Mouse (Mus musculus): Measurements from ENCODE around the gene Abca4. TPM values are rescaled to one million over a fixed set of nuclear protein-coding genes. Genes with fewer than 3 reads are reported as not detected.
A peak's percentile ranks its signal among the peaks of the same experiment; 100 is the strongest.

The Abca4 gene
- polyA plus RNA-seq, 1 experiment from 2014 or later = 0.94 TPM

DNA sequence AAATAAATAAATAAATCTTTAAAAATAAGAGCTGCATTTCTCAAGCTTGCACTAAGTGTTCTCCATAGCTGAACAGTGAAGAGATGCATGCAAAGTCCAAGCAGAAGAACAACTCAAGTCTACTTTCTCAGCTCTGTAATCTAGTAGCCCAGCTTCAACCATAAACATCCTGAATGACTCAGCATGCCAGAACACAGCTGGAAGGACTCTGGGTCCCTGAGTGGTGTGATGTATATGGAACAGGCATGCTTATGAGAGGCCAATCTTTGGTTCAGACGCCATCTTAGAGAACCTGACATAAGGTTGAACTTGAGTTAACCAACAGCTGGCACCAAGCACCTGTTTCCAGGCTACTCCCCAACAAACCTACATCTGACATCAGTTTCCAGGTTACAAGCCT lies 142.7 kb downstream of the Abca4 start:
- Histone ChIP-seq H3K9me3 (no peaks in the 10 kb centered on the region), H3K4me1 (no peaks in the 10 kb centered on the region), H3K27me3 (no peaks in the 10 kb centered on the region), H3K36me3 (no peaks in the 10 kb centered on the region), H3K9ac (no peak overlapping the region), H3K4me3 (no peak overlapping the region), H3K4me2 (no peak overlapping the region), H3K27ac (no peak overlapping the region)
- 72% methylated on average over 1 of the region's 1 CpGs for WGBS
- no peak for ATAC-seq (ENCODE audit: insufficient number of reproducible peaks, insufficient read depth, low FRiP score, low TSS enrichment, low read depth)

DNA sequence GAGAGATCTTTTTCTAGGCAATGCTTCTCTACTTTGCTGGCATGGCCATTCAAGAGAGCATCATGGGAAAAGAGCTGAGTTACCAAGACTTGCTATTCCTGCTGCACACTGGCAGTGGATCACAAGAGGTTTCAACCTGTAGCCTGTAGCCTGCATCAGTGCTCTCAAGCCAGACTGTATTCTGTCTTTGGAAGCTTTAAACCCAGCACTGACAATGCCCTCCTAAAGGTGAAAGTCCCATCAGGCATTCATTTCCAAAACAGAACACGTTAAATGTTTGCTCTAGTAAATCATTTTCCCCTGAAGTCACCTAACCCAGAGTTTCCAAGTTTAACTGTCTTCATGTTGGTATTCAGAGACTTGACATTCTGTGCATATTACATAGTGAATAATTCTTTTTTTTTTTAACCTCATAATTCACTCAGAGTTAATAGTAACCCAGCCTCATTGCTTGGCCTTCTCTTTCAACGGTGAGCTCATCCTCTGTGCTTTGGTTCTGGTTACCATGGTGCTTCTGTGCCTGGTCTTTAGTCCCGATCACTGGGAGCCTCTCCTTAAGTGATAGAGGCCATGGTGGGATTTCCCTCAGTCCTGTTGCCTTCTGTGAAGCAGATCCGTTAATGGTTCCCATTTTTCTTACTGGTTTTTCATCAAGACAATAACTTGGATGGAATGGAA lies 152.5 kb downstream of the Abca4 start:
- no peak overlapping the region for H3K27ac ChIP-seq
- H3K9ac ChIP-seq = no peak overlapping the region
- H3K4me3 ChIP-seq = no peak overlapping the region
- H3K4me1 ChIP-seq = peaks cover 4% of the 10 kb centered on the region
- no peaks in the 10 kb centered on the region for H3K27me3 ChIP-seq
- no peak for ATAC-seq (ENCODE audit: insufficient number of reproducible peaks, insufficient read depth, low FRiP score, low TSS enrichment, low read depth)
- H3K4me2 ChIP-seq = no peak overlapping the region
- H3K36me3 ChIP-seq = no peaks in the 10 kb centered on the region
- no peaks in the 10 kb centered on the region for H3K9me3 ChIP-seq
- 83% methylated on average over 4 of the region's 4 CpGs for WGBS

DNA sequence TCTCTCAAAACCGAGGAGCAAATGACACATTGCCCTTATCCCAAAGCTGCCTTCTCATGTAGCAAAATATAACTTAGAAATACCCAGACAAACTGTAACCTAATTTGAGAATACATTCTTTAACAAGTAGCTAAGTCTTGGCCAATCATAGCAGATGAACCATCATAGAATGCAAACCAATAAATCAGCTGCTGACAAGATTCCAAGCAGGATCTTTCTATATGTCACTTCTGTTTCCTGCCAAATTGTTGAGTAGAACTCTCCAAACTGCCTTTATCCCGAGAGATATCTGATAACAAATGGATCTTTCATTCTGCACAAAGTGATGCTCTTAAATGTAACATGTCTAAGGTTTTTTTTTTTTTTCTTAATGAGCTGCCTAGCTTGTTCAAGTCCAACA lies 154.3 kb downstream of the Abca4 start:
- no peak overlapping the region for H3K4me3 ChIP-seq
- no peak overlapping the region for H3K27ac ChIP-seq
- ATAC-seq (ENCODE audit: insufficient number of reproducible peaks, insufficient read depth, low FRiP score, low TSS enrichment, low read depth) = no peak
- H3K36me3 ChIP-seq = no peaks in the 10 kb centered on the region
- no peaks in the 10 kb centered on the region for H3K27me3 ChIP-seq
- H3K9me3 ChIP-seq = no peaks in the 10 kb centered on the region
- no peak overlapping the region for H3K4me2 ChIP-seq
- H3K9ac ChIP-seq = no peak overlapping the region
- 82% methylated on average over 2 of the region's 2 CpGs for WGBS
- H3K4me1 ChIP-seq = peaks cover 16% of the 10 kb centered on the region

DNA sequence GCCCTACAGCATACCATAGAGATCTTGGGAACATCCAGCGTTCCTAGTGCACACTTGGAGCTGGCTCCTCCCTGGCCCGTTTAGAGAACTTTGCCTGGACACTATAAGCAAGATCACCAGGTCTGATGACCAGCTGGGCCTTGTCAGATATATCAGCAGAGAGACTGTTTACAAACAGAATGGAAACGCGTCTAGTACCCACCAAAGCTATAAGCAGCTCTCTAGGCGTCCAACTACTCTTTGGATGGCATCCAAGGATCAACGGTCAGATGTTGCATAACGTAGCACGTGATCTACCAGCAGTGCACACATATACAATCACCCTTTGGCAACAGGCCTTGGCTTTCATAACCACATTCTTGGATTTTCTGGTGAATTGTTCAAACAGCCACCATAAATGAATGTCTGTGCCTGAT lies 154.7 kb downstream of the Abca4 start:
- 0 out of 2 replicates have a peak, but pooled peaks have one; percentile 15 for ATAC-seq (ENCODE audit: insufficient number of reproducible peaks, insufficient read depth, low FRiP score, low TSS enrichment, low read depth)

DNA sequence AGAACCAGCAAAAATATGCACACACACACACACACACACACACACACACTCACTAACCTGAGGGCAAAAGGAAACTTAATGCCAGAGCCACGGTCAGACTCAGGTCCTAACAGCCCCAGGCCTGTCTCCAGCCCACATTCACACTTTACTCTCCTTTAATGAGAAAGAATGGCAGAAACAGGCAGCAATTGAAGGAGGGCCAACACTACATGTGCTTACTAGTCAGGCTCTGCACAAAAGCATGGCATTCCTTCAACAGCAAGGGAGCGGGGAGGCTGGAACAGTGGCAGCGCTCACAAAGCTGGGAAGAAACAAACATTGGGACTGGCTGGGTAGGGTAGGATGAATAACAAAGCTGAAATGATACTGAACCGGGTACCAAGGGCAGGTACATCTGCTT lies 155.4 kb downstream of the Abca4 start:
- Histone ChIP-seq H3K9ac (no peak overlapping the region), H3K36me3 (no peaks in the 10 kb centered on the region), H3K4me1 (peaks cover 16% of the 10 kb centered on the region), H3K4me2 (no peak overlapping the region), H3K27ac (no peak overlapping the region), H3K27me3 (no peaks in the 10 kb centered on the region), H3K9me3 (no peaks in the 10 kb centered on the region), H3K4me3 (no peak overlapping the region)
- no peak for ATAC-seq (ENCODE audit: insufficient number of reproducible peaks, insufficient read depth, low FRiP score, low TSS enrichment, low read depth)
- 62% methylated on average over 4 of the region's 4 CpGs for WGBS

More for the DNA sequence above, 154.7 kb downstream of the Abca4 start:
- Histone ChIP-seq H3K4me3 (no peak overlapping the region), H3K9me3 (no peaks in the 10 kb centered on the region), H3K27me3 (no peaks in the 10 kb centered on the region), H3K4me1 (peaks cover 16% of the 10 kb centered on the region), H3K9ac (no peak overlapping the region), H3K4me2 (no peak overlapping the region), H3K27ac (no peak overlapping the region), H3K36me3 (no peaks in the 10 kb centered on the region)
- 78% methylated on average over 8 of the region's 8 CpGs for WGBS

DNA sequence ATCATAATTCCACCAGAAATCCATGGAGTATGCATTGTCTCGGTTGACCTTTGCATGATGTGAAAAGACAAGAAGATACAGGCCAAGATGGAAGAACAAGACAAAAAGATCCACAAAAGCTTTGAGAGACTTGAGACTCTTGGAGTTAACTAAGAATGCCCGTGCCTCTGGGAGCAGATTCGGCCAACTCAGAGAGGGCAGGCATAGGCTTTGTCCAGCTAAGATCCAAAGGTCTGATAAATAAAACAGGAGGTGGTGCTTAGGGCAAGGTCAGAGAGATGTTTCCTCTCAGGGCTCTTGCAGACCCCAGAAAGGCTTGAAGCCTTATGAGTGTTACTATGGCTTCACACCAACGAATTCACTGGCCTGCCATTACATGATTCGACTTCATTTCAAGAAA lies 155.8 kb downstream of the Abca4 start:
- Histone ChIP-seq H3K36me3 (no peaks in the 10 kb centered on the region), H3K27ac (no peak overlapping the region), H3K4me1 (peaks cover 16% of the 10 kb centered on the region), H3K4me2 (no peak overlapping the region), H3K9me3 (no peaks in the 10 kb centered on the region), H3K4me3 (no peak overlapping the region), H3K9ac (no peak overlapping the region), H3K27me3 (no peaks in the 10 kb centered on the region)
- 84% methylated on average over 5 of the region's 5 CpGs for WGBS
- ATAC-seq (ENCODE audit: insufficient number of reproducible peaks, insufficient read depth, low FRiP score, low TSS enrichment, low read depth) = no peak

DNA sequence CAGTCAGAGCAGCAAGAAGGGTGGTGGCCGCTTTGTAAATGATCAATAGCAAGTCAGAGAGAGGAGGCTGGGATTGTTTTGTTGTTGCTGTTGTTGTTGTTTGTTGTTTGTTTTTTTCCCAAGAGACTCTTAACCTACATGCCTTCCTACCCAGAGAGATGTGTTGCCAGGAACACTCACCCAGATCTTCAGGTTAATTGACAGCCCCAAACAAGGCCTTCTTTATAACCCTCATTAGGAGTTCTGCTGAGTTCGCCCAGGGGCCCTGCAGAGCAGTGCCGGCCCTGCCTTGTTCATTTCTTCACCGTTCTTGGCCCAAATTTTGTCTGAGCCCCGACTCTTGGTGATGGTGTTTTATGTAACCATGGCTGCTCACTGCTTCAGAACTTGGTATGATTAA lies 156.2 kb downstream of the Abca4 start:
- H3K9ac ChIP-seq = no peak overlapping the region
- H3K4me3 ChIP-seq = no peak overlapping the region
- no peak overlapping the region for H3K4me2 ChIP-seq
- no peaks in the 10 kb centered on the region for H3K9me3 ChIP-seq
- no peak for ATAC-seq (ENCODE audit: insufficient number of reproducible peaks, insufficient read depth, low FRiP score, low TSS enrichment, low read depth)
- H3K4me1 ChIP-seq = peaks cover 16% of the 10 kb centered on the region
- no peak overlapping the region for H3K27ac ChIP-seq
- no peaks in the 10 kb centered on the region for H3K27me3 ChIP-seq
- no peaks in the 10 kb centered on the region for H3K36me3 ChIP-seq
- 47% methylated on average over 5 of the region's 5 CpGs for WGBS

DNA sequence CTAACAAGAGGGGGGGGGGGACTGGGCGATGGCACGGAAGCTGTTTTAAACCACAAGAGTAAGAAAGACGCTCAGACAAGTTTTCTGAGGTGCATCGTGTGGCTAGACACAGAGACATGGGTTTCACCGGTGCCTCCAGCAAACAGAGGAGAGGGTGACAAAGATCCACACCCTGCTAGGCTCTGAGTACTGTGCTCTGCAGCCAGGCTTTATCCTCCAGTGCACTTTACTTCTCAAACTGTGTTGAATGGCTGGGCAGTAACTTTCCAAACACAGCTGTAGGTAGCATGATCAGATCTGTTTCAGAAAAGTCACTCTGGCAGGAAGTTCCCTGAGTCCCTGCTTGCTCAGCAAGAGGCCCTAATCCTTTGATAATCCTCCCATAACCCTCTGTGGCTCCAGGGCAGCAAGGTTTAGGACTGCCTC lies 158.1 kb downstream of the Abca4 start:
- peak overlapping the region; percentile 39; the same call in 1 of the 2 replicates for H3K27ac ChIP-seq
- no peaks in the 10 kb centered on the region for H3K9me3 ChIP-seq

DNA sequence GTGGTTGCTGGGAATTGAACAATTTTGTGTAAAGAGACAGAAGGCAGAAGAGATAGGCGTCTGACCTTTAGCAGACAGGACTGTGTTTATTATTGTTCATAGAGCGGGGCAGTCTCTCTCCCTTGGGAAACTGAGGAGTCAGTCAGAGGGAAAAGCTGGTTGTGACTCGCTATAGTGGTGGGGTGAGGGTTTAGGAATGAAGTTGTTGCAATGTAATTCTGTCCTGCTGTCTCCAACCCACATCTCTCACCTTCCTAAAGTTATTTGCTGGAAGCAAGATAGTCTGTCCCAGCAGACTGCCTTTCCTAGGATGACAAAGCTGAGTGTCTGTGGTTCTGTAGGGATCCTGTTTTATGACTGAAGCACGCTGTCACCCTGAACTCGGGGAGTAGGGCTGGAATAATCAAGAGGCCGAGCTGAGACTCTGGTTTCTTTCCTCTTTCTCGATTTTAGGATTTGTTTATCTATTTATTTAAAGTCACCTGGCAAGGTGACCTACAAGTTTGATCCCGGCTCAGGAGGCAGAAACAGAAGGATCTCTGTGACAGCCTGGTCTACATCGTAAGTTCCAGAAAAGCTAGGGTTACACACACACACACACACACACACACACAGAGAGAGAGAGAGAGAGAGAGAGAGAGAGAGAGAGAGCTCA lies 159.6 kb downstream of the Abca4 start:
- Histone ChIP-seq H3K9me3 (no peaks in the 10 kb centered on the region), H3K27ac (no peak overlapping the region), H3K9ac (no peak overlapping the region), H3K4me2 (no peak overlapping the region), H3K4me1 (peaks cover 16% of the 10 kb centered on the region), H3K27me3 (no peaks in the 10 kb centered on the region), H3K36me3 (no peaks in the 10 kb centered on the region), H3K4me3 (no peak overlapping the region)
- 74% methylated on average over 9 of the region's 9 CpGs for WGBS
- no peak for ATAC-seq (ENCODE audit: insufficient number of reproducible peaks, insufficient read depth, low FRiP score, low TSS enrichment, low read depth)

More for the DNA sequence above, 158.1 kb downstream of the Abca4 start:
- WGBS = 12% methylated on average over 5 of the region's 5 CpGs
- no peaks in the 10 kb centered on the region for H3K27me3 ChIP-seq
- H3K4me3 ChIP-seq = no peak overlapping the region
- no peaks in the 10 kb centered on the region for H3K36me3 ChIP-seq
- peaks cover 16% of the 10 kb centered on the region for H3K4me1 ChIP-seq
- ATAC-seq (ENCODE audit: insufficient number of reproducible peaks, insufficient read depth, low FRiP score, low TSS enrichment, low read depth) = no peak
- H3K9ac ChIP-seq = peak overlapping the region; percentile 46; the same call in 1 of the 2 replicates
- no peak overlapping the region for H3K4me2 ChIP-seq

DNA sequence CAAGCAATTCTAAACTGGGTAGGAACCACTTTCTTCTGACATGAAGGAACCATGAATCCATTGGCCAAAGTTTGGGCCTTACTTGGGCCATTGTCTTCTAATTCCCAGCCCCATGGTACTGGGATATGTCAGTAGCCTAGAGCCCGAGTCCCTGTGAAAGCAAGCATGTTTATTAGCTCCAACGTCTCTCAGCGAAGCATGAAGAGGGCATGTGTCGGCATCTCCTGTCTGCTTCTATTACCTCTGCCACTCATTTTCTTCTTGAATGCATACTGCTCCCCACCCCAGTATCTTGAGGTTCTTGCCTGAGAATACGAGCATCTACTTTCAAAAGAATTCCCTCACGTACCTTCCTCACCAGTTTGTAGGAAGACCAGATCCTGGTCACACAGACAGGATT lies 161.5 kb downstream of the Abca4 start:
- no peak overlapping the region for H3K27ac ChIP-seq
- no peak for ATAC-seq (ENCODE audit: insufficient number of reproducible peaks, insufficient read depth, low FRiP score, low TSS enrichment, low read depth)
- no peaks in the 10 kb centered on the region for H3K9me3 ChIP-seq
- H3K4me1 ChIP-seq = peaks cover 12% of the 10 kb centered on the region
- no peak overlapping the region for H3K9ac ChIP-seq
- WGBS = 84% methylated on average over 6 of the region's 6 CpGs
- no peak overlapping the region for H3K4me3 ChIP-seq
- H3K4me2 ChIP-seq = no peak overlapping the region
- no peaks in the 10 kb centered on the region for H3K36me3 ChIP-seq
- no peaks in the 10 kb centered on the region for H3K27me3 ChIP-seq

DNA sequence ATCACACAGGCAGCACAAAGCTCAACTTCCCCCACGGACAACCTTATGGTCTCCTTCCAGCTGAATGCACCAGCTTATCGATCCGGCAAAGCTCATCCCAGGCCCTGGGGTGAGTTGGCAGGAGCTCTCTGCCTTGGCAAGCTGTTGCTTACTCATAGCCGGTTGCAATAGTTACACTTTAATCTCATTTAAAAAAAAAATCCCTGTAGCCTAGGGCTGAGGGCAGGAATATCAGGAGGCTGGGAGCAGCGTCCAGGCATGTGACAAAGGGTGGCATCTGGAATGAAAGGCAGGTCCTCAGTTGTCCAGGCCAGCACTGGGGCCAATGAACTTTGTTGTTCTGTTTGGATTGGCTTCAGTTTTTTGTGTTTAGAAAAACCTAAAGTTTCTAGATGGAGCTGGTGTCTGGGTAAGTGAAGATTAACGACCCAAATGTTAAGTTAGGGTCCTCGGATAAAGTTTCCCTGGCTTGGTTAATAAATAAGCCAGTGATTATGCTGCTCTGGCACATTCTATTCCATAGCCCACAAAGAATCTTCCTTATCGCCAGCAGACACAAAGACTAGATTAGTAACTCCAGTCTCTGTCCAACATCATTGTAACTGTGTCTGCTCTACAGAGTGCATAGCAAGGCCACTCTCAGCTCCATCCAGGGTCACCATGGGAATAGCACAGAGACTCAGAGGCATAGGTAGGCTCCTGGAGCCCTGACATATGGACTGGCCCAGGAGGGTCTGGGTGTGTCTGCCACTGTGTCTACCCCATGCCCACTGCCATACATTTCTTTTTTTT lies 162.2 kb downstream of the Abca4 start:
- Histone ChIP-seq H3K4me3 (no peak overlapping the region), H3K4me2 (no peak overlapping the region), H3K9me3 (no peaks in the 10 kb centered on the region), H3K36me3 (no peaks in the 10 kb centered on the region), H3K9ac (no peak overlapping the region), H3K27me3 (no peaks in the 10 kb centered on the region), H3K27ac (no peak overlapping the region), H3K4me1 (peaks cover 12% of the 10 kb centered on the region)
- no peak for ATAC-seq (ENCODE audit: insufficient number of reproducible peaks, insufficient read depth, low FRiP score, low TSS enrichment, low read depth)
- 75% methylated on average over 8 of the region's 8 CpGs for WGBS
